Mouse (Mus musculus) midbrain, embryonic 12.5 days (tissue): ENCODE results near the gene Tgoln1. TPM values are rescaled to one million over a fixed set of nuclear protein-coding genes. Genes with fewer than 3 reads are reported as not detected.

ENCODE experiments used
- ATAC-seq: fragments of 200-750 bp; cut with Nextera tagmentation; 2 replicates; pipeline ENCODE4 v1.8.0; 2017; ENCODE audit warnings: low read depth, moderate TSS enrichment, moderate library complexity; ENCODE audit not compliant: low FRiP score
- H3K27ac ChIP-seq: fragments of 300-500 bp; sonication (generic); replicated peaks from 2 replicates; pipeline ENCODE4 v1.5.1; 2016; ENCODE audit warnings: mild to moderate bottlenecking
- H3K27me3 ChIP-seq: fragments of 300-500 bp; sonication (generic); 2 replicates; pipeline ENCODE4 v1.6.1; 2016; ENCODE audit warnings: mild to moderate bottlenecking
- H3K36me3 ChIP-seq: fragments of 300-500 bp; sonication (generic); 2 replicates; pipeline ENCODE4 v1.6.1; 2016
- H3K4me1 ChIP-seq: fragments of 300-500 bp; sonication (generic); 2 replicates; pipeline ENCODE4 v1.6.1; 2016
- H3K4me2 ChIP-seq: fragments of 300-500 bp; sonication (generic); replicated peaks from 2 replicates; pipeline ENCODE4 v1.6.1; 2016; ENCODE audit warnings: mild to moderate bottlenecking, moderate library complexity
- H3K4me3 ChIP-seq: fragments of 300-500 bp; sonication (generic); 2 replicates; pipeline ENCODE4 v1.5.1; 2016; ENCODE audit warnings: mild to moderate bottlenecking
- H3K9ac ChIP-seq: fragments of 300-500 bp; sonication (generic); replicated peaks from 2 replicates; pipeline ENCODE4 v1.6.1; 2016; ENCODE audit warnings: mild to moderate bottlenecking, moderate library complexity
- H3K9me3 ChIP-seq: fragments of 300-500 bp; sonication (generic); 2 replicates; pipeline ENCODE4 v1.6.1; 2016; ENCODE audit warnings: mild to moderate bottlenecking
- WGBS: fragments of 180-500 bp; shearing (Covaris S2); methylation state at CpG from one replicate; pipeline ENCODE4 v1.1.7; 2016; 5-methylcytosine and 5-hydroxymethylcytosine counted together
- polyA plus RNA-seq: library from polyadenylated mRNA; unstranded; fragments of >200 nt; fragmentation: Nextera tagmentation; extraction: Ambion mirVana; gene quantifications from 2 replicates; pipeline ENCODE4 v1.2.1, GENCODE M21; 2016

Gene Tgoln1
- polyA plus RNA-seq, 1 experiment from 2014 or later, result 38.6 TPM

GRCm38 (mm10) chr6:72648002-72648595, 31.3 kb upstream of the Tgoln1 start:
- H3K36me3 ChIP-seq, result no peaks in the 10 kb centered on the region
- WGBS, result 60% methylated on average over 12 of the region's 12 CpGs
- no peaks in the 10 kb centered on the region for H3K27me3 ChIP-seq
- no peak overlapping the region for H3K4me2 ChIP-seq
- no peak for ATAC-seq
- no peak overlapping the region for H3K9ac ChIP-seq
- H3K4me1 ChIP-seq, result 0 out of 2 replicates have a peak, but pooled peaks cover 3% of the 10 kb centered on the region
- no peak overlapping the region for H3K4me3 ChIP-seq
- H3K27ac ChIP-seq, result no peak overlapping the region
- no peaks in the 10 kb centered on the region for H3K9me3 ChIP-seq

- WGBS, result 66% methylated on average over 10 of the region's 10 CpGs
- no peak overlapping the region for H3K27ac ChIP-seq
- H3K36me3 ChIP-seq, result no peaks in the 10 kb centered on the region
- H3K9ac ChIP-seq, result no peak overlapping the region
- H3K4me2 ChIP-seq, result no peak overlapping the region
- no peaks in the 10 kb centered on the region for H3K27me3 ChIP-seq
- ATAC-seq, result peak; percentile 60; the same call in 1 of the 2 replicates
- no peak overlapping the region for H3K4me3 ChIP-seq
- H3K9me3 ChIP-seq, result no peaks in the 10 kb centered on the region
- 0 out of 2 replicates have a peak, but pooled peaks cover 3% of the 10 kb centered on the region for H3K4me1 ChIP-seq
Measured at GRCm38 (mm10) chr6:72647383-72647820, 30.6 kb upstream of the Tgoln1 start.

- ATAC-seq, result no peak; the same call in 1 of the 2 replicates
- Histone ChIP-seq H3K27ac (no peak overlapping the region), H3K4me3 (no peak overlapping the region), H3K36me3 (no peaks in the 10 kb centered on the region), H3K9ac (no peak overlapping the region), H3K4me1 (0 out of 2 replicates have a peak, but pooled peaks cover 3% of the 10 kb centered on the region), H3K27me3 (no peaks in the 10 kb centered on the region), H3K9me3 (no peaks in the 10 kb centered on the region), H3K4me2 (no peak overlapping the region)
- 88% methylated on average over 7 of the region's 7 CpGs for WGBS
Measured at GRCm38 (mm10) chr6:72645364-72645763, 28.6 kb upstream of the Tgoln1 start.

- Histone ChIP-seq H3K27me3 (no peaks in the 10 kb centered on the region), H3K9ac (no peak overlapping the region), H3K36me3 (no peaks in the 10 kb centered on the region), H3K9me3 (no peaks in the 10 kb centered on the region), H3K4me1 (0 out of 2 replicates have a peak, but pooled peaks cover 3% of the 10 kb centered on the region), H3K27ac (no peak overlapping the region), H3K4me3 (no peak overlapping the region), H3K4me2 (no peak overlapping the region)
- WGBS, result 81% methylated on average over 4 of the region's 4 CpGs
- no peak for ATAC-seq
Measured at GRCm38 (mm10) chr6:72644576-72644975, 27.8 kb upstream of the Tgoln1 start.

- Histone ChIP-seq H3K36me3 (no peaks in the 10 kb centered on the region), H3K27ac (no peak overlapping the region), H3K4me1 (0 out of 2 replicates have a peak, but pooled peaks cover 3% of the 10 kb centered on the region), H3K4me2 (no peak overlapping the region), H3K9me3 (no peaks in the 10 kb centered on the region), H3K4me3 (no peak overlapping the region), H3K27me3 (no peaks in the 10 kb centered on the region), H3K9ac (no peak overlapping the region)
- no peak for ATAC-seq
- 78% methylated on average over 18 of the region's 18 CpGs for WGBS
Measured at GRCm38 (mm10) chr6:72641218-72641954, 24.6 kb upstream of the Tgoln1 start.

GRCm38 (mm10) chr6:72636940-72637339, 20.1 kb upstream of the Tgoln1 start:
- no peaks in the 10 kb centered on the region for H3K27me3 ChIP-seq
- no peak overlapping the region for H3K4me3 ChIP-seq
- no peak overlapping the region for H3K4me2 ChIP-seq
- no peak overlapping the region for H3K27ac ChIP-seq
- H3K9me3 ChIP-seq, result no peaks in the 10 kb centered on the region
- no peak overlapping the region for H3K9ac ChIP-seq
- H3K4me1 ChIP-seq, result no peaks in the 10 kb centered on the region
- 82% methylated on average over 3 of the region's 3 CpGs for WGBS
- ATAC-seq, result no peak
- peaks cover under 1% of the 10 kb centered on the region; the same call in 1 of the 2 replicates for H3K36me3 ChIP-seq

GRCm38 (mm10) chr6:72635760-72636431, 19.1 kb upstream of the Tgoln1 start:
- H3K27me3 ChIP-seq, result no peaks in the 10 kb centered on the region
- no peak overlapping the region for H3K27ac ChIP-seq
- H3K9me3 ChIP-seq, result no peaks in the 10 kb centered on the region
- no peak overlapping the region for H3K4me2 ChIP-seq
- 59% methylated on average over 12 of the region's 12 CpGs for WGBS
- H3K4me1 ChIP-seq, result no peaks in the 10 kb centered on the region
- peak; percentile 64 for ATAC-seq
- no peak overlapping the region for H3K4me3 ChIP-seq
- H3K36me3 ChIP-seq, result peaks cover 11% of the 10 kb centered on the region; the same call in 1 of the 2 replicates
- no peak overlapping the region for H3K9ac ChIP-seq

- 77% methylated on average over 10 of the region's 10 CpGs for WGBS
- H3K4me1 ChIP-seq, result no peaks in the 10 kb centered on the region
Measured at GRCm38 (mm10) chr6:72634311-72634710, 17.5 kb upstream of the Tgoln1 start.

GRCm38 (mm10) chr6:72631700-72632099, 14.9 kb upstream of the Tgoln1 start:
- Histone ChIP-seq H3K4me2 (no peak overlapping the region), H3K4me3 (no peak overlapping the region), H3K9me3 (no peaks in the 10 kb centered on the region), H3K36me3 (peaks cover 41% of the 10 kb centered on the region), H3K9ac (no peak overlapping the region), H3K27me3 (no peaks in the 10 kb centered on the region), H3K27ac (no peak overlapping the region), H3K4me1 (no peaks in the 10 kb centered on the region)
- ATAC-seq, result no peak
- WGBS, result 85% methylated on average over 6 of the region's 6 CpGs

More at GRCm38 (mm10) chr6:72634311-72634710, 17.5 kb upstream of the Tgoln1 start:
- Histone ChIP-seq H3K9me3 (no peaks in the 10 kb centered on the region), H3K9ac (no peak overlapping the region), H3K36me3 (peaks cover 23% of the 10 kb centered on the region), H3K4me2 (no peak overlapping the region), H3K4me3 (no peak overlapping the region), H3K27me3 (no peaks in the 10 kb centered on the region), H3K27ac (no peak overlapping the region)
- no peak for ATAC-seq

- no peak for ATAC-seq
- H3K4me3 ChIP-seq, result no peak overlapping the region
- no peak overlapping the region for H3K4me2 ChIP-seq
- H3K27me3 ChIP-seq, result no peaks in the 10 kb centered on the region
- H3K4me1 ChIP-seq, result no peaks in the 10 kb centered on the region
- no peak overlapping the region for H3K9ac ChIP-seq
- no peak overlapping the region for H3K27ac ChIP-seq
- 92% methylated on average over 14 of the region's 14 CpGs for WGBS
- H3K9me3 ChIP-seq, result no peaks in the 10 kb centered on the region
- peaks cover 46% of the 10 kb centered on the region for H3K36me3 ChIP-seq
Measured at GRCm38 (mm10) chr6:72630961-72631360, 14.2 kb upstream of the Tgoln1 start.

GRCm38 (mm10) chr6:72630370-72630769, 13.6 kb upstream of the Tgoln1 start:
- Histone ChIP-seq H3K9me3 (no peaks in the 10 kb centered on the region), H3K27ac (no peak overlapping the region), H3K4me1 (no peaks in the 10 kb centered on the region), H3K27me3 (no peaks in the 10 kb centered on the region), H3K9ac (0 out of 2 replicates have a peak overlapping the region, but pooled peaks have one; percentile 28), H3K4me3 (no peak overlapping the region), H3K36me3 (peaks cover 46% of the 10 kb centered on the region), H3K4me2 (no peak overlapping the region)
- 89% methylated on average over 2 of the region's 2 CpGs for WGBS
- no peak for ATAC-seq

- Histone ChIP-seq H3K36me3 (peaks cover 46% of the 10 kb centered on the region), H3K27ac (no peak overlapping the region), H3K27me3 (no peaks in the 10 kb centered on the region), H3K9ac (no peak overlapping the region), H3K9me3 (no peaks in the 10 kb centered on the region), H3K4me2 (no peak overlapping the region), H3K4me3 (no peak overlapping the region), H3K4me1 (no peaks in the 10 kb centered on the region)
- no peak for ATAC-seq
- WGBS, result 93% methylated on average over 16 of the region's 16 CpGs
Measured at GRCm38 (mm10) chr6:72627276-72627675, 10.5 kb upstream of the Tgoln1 start.
